Mouse (Mus musculus) MEL (cell line): ENCODE measurements around the gene Gm4567. TPM values are rescaled to one million over a fixed set of nuclear protein-coding genes. Genes with fewer than 3 reads are reported as not detected.
"Not testable (repeated sequence)": the region's sequence is repeated elsewhere in the genome, so short reads cannot be mapped to it uniquely, and the experiment has no call there.

Experiments
- DNase-seq: peaks from one replicate; pipeline ENCODE4 v3.0.0; 2011; ENCODE audit warnings: low read depth, low spot score
- H3K27ac ChIP-seq: 2 replicates; pipeline ENCODE4 v1.5.1; 2012; ENCODE audit warnings: low read depth, mild to moderate bottlenecking, control low read depth, low read length, moderate library complexity; ENCODE audit not compliant: control insufficient read depth
- H3K27me3 ChIP-seq, 2 experiments: fragments of 150-350 bp in 1 of 2; sonication (generic) in 1 of 2; 2 replicates each; pipeline ENCODE4 v1.6.1; 2012; ENCODE audit warnings: low read length in 2 of 2, mild to moderate bottlenecking in 2 of 2, improper control_type of control experiment in 1 of 2, moderate library complexity in 1 of 2; ENCODE audit not compliant: insufficient read depth in 2 of 2, control insufficient read depth in 1 of 2
- H3K36me3 ChIP-seq, 2 experiments: 2 replicates each; pipeline ENCODE4 v1.6.1; 2012 to 2014; ENCODE audit warnings: low read length in 2 of 2, improper control_type of control experiment in 1 of 2, inconsistent platforms in 1 of 2, mild to moderate bottlenecking in 1 of 2; ENCODE audit not compliant: insufficient read depth in 2 of 2, control insufficient read depth in 1 of 2
- H3K4me1 ChIP-seq, 2 experiments: fragments of 150-350 bp in 1 of 2; sonication (generic) in 1 of 2; 2 replicates each; pipeline ENCODE4 v1.6.1; 2012; ENCODE audit warnings: low read length in 2 of 2, improper control_type of control experiment in 1 of 2, mild to moderate bottlenecking in 1 of 2; ENCODE audit not compliant: insufficient read depth in 2 of 2, control insufficient read depth in 1 of 2
- H3K4me3 ChIP-seq, 2 experiments: fragments of 150-350 bp in 1 of 2; sonication (generic) in 1 of 2; 2 replicates each; pipeline ENCODE4 v1.5.1; 2012; ENCODE audit warnings: low read depth in 2 of 2, low read length in 2 of 2, mild to moderate bottlenecking in 2 of 2, moderate library complexity in 2 of 2, control low read depth in 1 of 2, improper control_type of control experiment in 1 of 2; ENCODE audit not compliant: control insufficient read depth in 1 of 2, insufficient read depth in 1 of 2
- H3K79me2 ChIP-seq: 2 replicates; pipeline ENCODE4 v1.6.1; 2012; ENCODE audit warnings: mild to moderate bottlenecking, low read length, moderate library complexity; ENCODE audit not compliant: control insufficient read depth, poor library complexity, insufficient read depth
- H3K9ac ChIP-seq: 2 replicates; pipeline ENCODE4 v1.6.1; 2012; ENCODE audit warnings: low read depth, mild to moderate bottlenecking, control low read depth, low read length, moderate library complexity; ENCODE audit not compliant: control insufficient read depth, poor library complexity, severe bottlenecking
- H3K9me3 ChIP-seq: fragments of 150-350 bp; sonication (generic); replicated peaks from 2 replicates; pipeline ENCODE4 v1.6.1; 2012; ENCODE audit warnings: mild to moderate bottlenecking, low read length, improper control_type of control experiment, moderate library complexity; ENCODE audit not compliant: insufficient read depth
- polyA plus RNA-seq, 2 experiments: library from polyadenylated mRNA; stranded (reverse) in 1 of 2; unstranded in 1 of 2; fragments of >175 nt in 1 of 2; fragments of >200 nt in 1 of 2; gene quantifications; 2 replicates each; pipeline versions ENCODE4 v1.2.1 to v1.2.4; 2012; ENCODE audit warnings: low replicate concordance in 2 of 2, low read depth in 1 of 2; ENCODE audit not compliant: insufficient read length in 2 of 2, insufficient read depth in 1 of 2, missing spikeins in 1 of 2
- total RNA-seq: library from RNA; depleted of rRNA; stranded (reverse); fragments of 300-350 nt; gene quantifications from 2 replicates; pipeline ENCODE4 v1.2.3, GENCODE M21; 2012; rRNA removed

Gene Gm4567
- total RNA-seq (not detected in 2 replicates), polyA plus RNA-seq (not detected)

GRCm38 (mm10) chr7:22719610-22720009, at the start of gene Gm4567:
Gene Gm4567, minus strand, starts transcription at chr7:22719710.
- not testable (repeated sequence) for H3K27ac ChIP-seq, H3K4me3 ChIP-seq, H3K36me3 ChIP-seq, H3K79me2 ChIP-seq, H3K9me3 ChIP-seq, H3K27me3 ChIP-seq, DNase-seq, H3K4me1 ChIP-seq, H3K9ac ChIP-seq

- not testable (repeated sequence) for H3K9me3 ChIP-seq, H3K4me3 ChIP-seq, H3K4me1 ChIP-seq, H3K27me3 ChIP-seq, H3K36me3 ChIP-seq, DNase-seq, H3K79me2 ChIP-seq, H3K9ac ChIP-seq, H3K27ac ChIP-seq
These were observed 41.9 kb upstream of the Gm4567 start, which contains the start of gene Vmn1r157 for GRCm38 (mm10) chr7:22761397-22761796. Gene Vmn1r157, plus strand, starts transcription at chr7:22761697.

- H3K9ac ChIP-seq, H3K27ac ChIP-seq, DNase-seq: not testable (repeated sequence)
These were observed 27.3 kb downstream of the Gm4567 start, which contains the start of gene Gm8693 for GRCm38 (mm10) chr7:22692217-22692616. Gene Gm8693, minus strand, starts transcription at chr7:22692317.

More at GRCm38 (mm10) chr7:22692217-22692616, 27.3 kb downstream of the Gm4567 start, which contains the start of gene Gm8693:
- H3K36me3 ChIP-seq, H3K79me2 ChIP-seq, H3K27me3 ChIP-seq, H3K9me3 ChIP-seq, H3K4me1 ChIP-seq, H3K4me3 ChIP-seq: not testable (repeated sequence)

Other genes starting within 250 kb of the Gm4567 start
- gene Vmn1r151, start 220.0 kb downstream of the Gm4567 start, total RNA-seq, result not detected in 2 replicates
- gene Vmn1r151, start 220.0 kb downstream of the Gm4567 start, polyA plus RNA-seq, result not detected
- not detected in 2 replicates for gene Vmn1r152, start 196.7 kb downstream of the Gm4567 start, total RNA-seq
- gene Vmn1r152, start 196.7 kb downstream of the Gm4567 start, polyA plus RNA-seq, result not detected
- gene Gm8677, start 184.8 kb downstream of the Gm4567 start, total RNA-seq, result not detected in 2 replicates
- not detected for gene Gm8677, start 184.8 kb downstream of the Gm4567 start, polyA plus RNA-seq
- not detected in 2 replicates for gene Gm4201, start 154.4 kb downstream of the Gm4567 start, total RNA-seq
- not detected for gene Gm4201, start 154.4 kb downstream of the Gm4567 start, polyA plus RNA-seq
- not detected in 2 replicates for gene Gm4565, start 131.6 kb downstream of the Gm4567 start, total RNA-seq
- not detected for gene Gm4565, start 131.6 kb downstream of the Gm4567 start, polyA plus RNA-seq
- not detected in 2 replicates for gene Vmn1r155, start 61.7 kb downstream of the Gm4567 start, total RNA-seq
- gene Vmn1r155, start 61.7 kb downstream of the Gm4567 start, polyA plus RNA-seq, result not detected
- not detected in 2 replicates for gene Gm8693, start 27.4 kb downstream of the Gm4567 start, total RNA-seq
- not detected for gene Gm8693, start 27.4 kb downstream of the Gm4567 start, polyA plus RNA-seq
- gene Vmn1r157, start 42.0 kb upstream of the Gm4567 start, total RNA-seq, result not detected in 2 replicates
- gene Vmn1r157, start 42.0 kb upstream of the Gm4567 start, polyA plus RNA-seq, result not detected
- gene Vmn1r158, start 71.1 kb upstream of the Gm4567 start, total RNA-seq, result not detected in 2 replicates
- not detected for gene Vmn1r158, start 71.1 kb upstream of the Gm4567 start, polyA plus RNA-seq
- gene Vmn1r159, start 123.9 kb upstream of the Gm4567 start, total RNA-seq, result not detected in 2 replicates
- gene Vmn1r159, start 123.9 kb upstream of the Gm4567 start, polyA plus RNA-seq, result not detected
- not detected in 2 replicates for gene Vmn1r160, start 151.5 kb upstream of the Gm4567 start, total RNA-seq
- gene Vmn1r160, start 151.5 kb upstream of the Gm4567 start, polyA plus RNA-seq, result not detected